Mouse (Mus musculus) mesoderm, embryonic 11.5 days (tissue): ENCODE measurements at regions not wholly inside any gene's neighbourhood (a gene's known extent, or its start where the extent isn't known, plus 50 kb on each side); places are given as distances from the start of the nearest gene placed in this dataset.
A peak's percentile ranks its signal among the peaks of the same experiment; 100 is the strongest.

Source experiments
- DNase-seq: peaks from one replicate; pipeline ENCODE4 v3.0.0-alpha.2; 2012; ENCODE audit warnings: low read depth, low spot score

- DNase-seq, result peak; percentile 42
Observed at GRCm38 (mm10) chr7:116857141-116857540, 353.0 kb downstream of the Nucb2 start.

GRCm38 (mm10) chr7:116857744-116858143, 353.6 kb downstream of the Nucb2 start:
- DNase-seq, result no peak

GRCm38 (mm10) chr7:116882268-116882964, 378.2 kb downstream of the Nucb2 start:
- DNase-seq, result peak; percentile 67

GRCm38 (mm10) chr7:116893846-116894245, 389.7 kb downstream of the Nucb2 start:
- peak; percentile 37 for DNase-seq

- DNase-seq, result no peak
Observed at GRCm38 (mm10) chr7:116915797-116916196, 411.6 kb downstream of the Nucb2 start.

- DNase-seq, result no peak
Observed at GRCm38 (mm10) chr7:116917921-116918670, 413.9 kb downstream of the Nucb2 start.

GRCm38 (mm10) chr7:116946448-116946847, 434.3 kb upstream of the Xylt1 start:
- no peak for DNase-seq

GRCm38 (mm10) chr7:116959196-116959895, 421.4 kb upstream of the Xylt1 start:
- DNase-seq, result no peak

GRCm38 (mm10) chr7:116963839-116964238, 416.9 kb upstream of the Xylt1 start:
- DNase-seq, result no peak

- no peak for DNase-seq
Observed at GRCm38 (mm10) chr7:116991351-116991750, 389.4 kb upstream of the Xylt1 start.

- no peak for DNase-seq
Observed at GRCm38 (mm10) chr7:116992166-116992565, 388.6 kb upstream of the Xylt1 start.

GRCm38 (mm10) chr7:116995770-116996169, 385.0 kb upstream of the Xylt1 start:
- DNase-seq, result peak; percentile 42

GRCm38 (mm10) chr7:117003167-117003566, 377.6 kb upstream of the Xylt1 start:
- no peak for DNase-seq

- no peak for DNase-seq
Observed at GRCm38 (mm10) chr7:117018349-117018748, 362.4 kb upstream of the Xylt1 start.

GRCm38 (mm10) chr7:117021716-117022115, 359.1 kb upstream of the Xylt1 start:
- DNase-seq, result peak; percentile 84

- DNase-seq, result no peak
Observed at GRCm38 (mm10) chr7:117044926-117045325, 335.9 kb upstream of the Xylt1 start.

GRCm38 (mm10) chr7:117049249-117049648, 331.5 kb upstream of the Xylt1 start:
- DNase-seq, result no peak

GRCm38 (mm10) chr7:117065771-117066170, 315.0 kb upstream of the Xylt1 start:
- no peak for DNase-seq

GRCm38 (mm10) chr7:117090911-117091550, 289.7 kb upstream of the Xylt1 start:
- peak; percentile 25 for DNase-seq

GRCm38 (mm10) chr7:117092860-117093259, 287.9 kb upstream of the Xylt1 start:
- no peak for DNase-seq

- DNase-seq, result no peak
Observed at GRCm38 (mm10) chr7:117097618-117098017, 283.2 kb upstream of the Xylt1 start.

- DNase-seq, result no peak
Observed at GRCm38 (mm10) chr7:117099041-117099440, 281.7 kb upstream of the Xylt1 start.
